Mouse (Mus musculus) midbrain, embryonic 14.5 days (tissue): ENCODE data around the gene Gm21103. TPM values are rescaled to one million over a fixed set of nuclear protein-coding genes. Genes with fewer than 3 reads are reported as not detected.
"Not testable (repeated sequence)": the region's sequence is repeated elsewhere in the genome, so short reads cannot be mapped to it uniquely, and the experiment has no call there.

Experiments
- ATAC-seq: fragments of 200-750 bp; cut with Nextera tagmentation; 2 replicates; pipeline ENCODE4 v1.8.0; 2017; ENCODE audit warnings: moderate number of reproducible peaks, moderate library complexity; ENCODE audit not compliant: low FRiP score, low TSS enrichment
- DNase-seq: peaks from one replicate; pipeline ENCODE4 v3.0.0-alpha.2; 2015
- H3K27ac ChIP-seq: fragments of 300-500 bp; sonication (generic); replicated peaks from 2 replicates; pipeline ENCODE4 v1.5.1; 2014; ENCODE audit warnings: mild to moderate bottlenecking, low read depth, low read length, moderate library complexity
- H3K27me3 ChIP-seq: fragments of 300-500 bp; sonication (generic); 2 replicates; pipeline ENCODE4 v1.6.1; 2014; ENCODE audit warnings: low read length, control low read depth, mixed read lengths; ENCODE audit not compliant: control insufficient read depth, insufficient read depth
- H3K36me3 ChIP-seq: fragments of 300-500 bp; sonication (generic); 2 replicates; pipeline ENCODE4 v1.6.1; 2014; ENCODE audit warnings: low read length, control low read depth; ENCODE audit not compliant: control insufficient read depth, insufficient read depth
- H3K4me1 ChIP-seq: fragments of 300-500 bp; sonication (generic); 2 replicates; pipeline ENCODE4 v1.6.1; 2014; ENCODE audit warnings: mild to moderate bottlenecking, antibody characterized with exemption, low read length, control low read depth; ENCODE audit not compliant: control insufficient read depth, insufficient read depth
- H3K4me2 ChIP-seq: fragments of 300-500 bp; sonication (generic); 2 replicates; pipeline ENCODE4 v1.6.1; 2014; ENCODE audit warnings: mild to moderate bottlenecking, low read length, moderate library complexity
- H3K4me3 ChIP-seq: fragments of 300-500 bp; sonication (generic); replicated peaks from 2 replicates; pipeline ENCODE4 v1.5.1; 2014; ENCODE audit warnings: low read depth, low read length
- H3K9ac ChIP-seq: fragments of 300-500 bp; sonication (generic); replicated peaks from 2 replicates; pipeline ENCODE4 v1.6.1; 2014; ENCODE audit warnings: mild to moderate bottlenecking, low read length, moderate library complexity
- H3K9me3 ChIP-seq: fragments of 300-500 bp; sonication (generic); 2 replicates; pipeline ENCODE4 v1.6.1; 2016; ENCODE audit warnings: low read length, control low read depth, mixed read lengths; ENCODE audit not compliant: control insufficient read depth
- WGBS: fragments of 180-500 bp; shearing (Covaris S2); extraction: QIAGEN DNeasy Blood & Tissue Kit; methylation state at CpG from one replicate; pipeline ENCODE4 v1.1.7; 2014; 5-methylcytosine and 5-hydroxymethylcytosine counted together
- polyA plus RNA-seq: library from polyadenylated mRNA; unstranded; fragments of >200 nt; fragmentation: Nextera tagmentation; extraction: Ambion mirVana; gene quantifications from 2 replicates; pipeline ENCODE4 v1.2.1, GENCODE M21; 2014

Gene Gm21103
- polyA plus RNA-seq: not detected in 2 replicates

- not testable (repeated sequence) for H3K27ac ChIP-seq, ATAC-seq, DNase-seq, H3K4me1 ChIP-seq, H3K4me2 ChIP-seq, H3K27me3 ChIP-seq, H3K9me3 ChIP-seq, H3K36me3 ChIP-seq, H3K4me3 ChIP-seq, H3K9ac ChIP-seq
- WGBS: 85% methylated on average over 2 of the region's 2 CpGs
Observed at GRCm38 (mm10) chr14:6304743-6305142, at the start of gene Gm21103. Gene Gm21103 (minus strand): TSS chr14:6304843.

DNA sequence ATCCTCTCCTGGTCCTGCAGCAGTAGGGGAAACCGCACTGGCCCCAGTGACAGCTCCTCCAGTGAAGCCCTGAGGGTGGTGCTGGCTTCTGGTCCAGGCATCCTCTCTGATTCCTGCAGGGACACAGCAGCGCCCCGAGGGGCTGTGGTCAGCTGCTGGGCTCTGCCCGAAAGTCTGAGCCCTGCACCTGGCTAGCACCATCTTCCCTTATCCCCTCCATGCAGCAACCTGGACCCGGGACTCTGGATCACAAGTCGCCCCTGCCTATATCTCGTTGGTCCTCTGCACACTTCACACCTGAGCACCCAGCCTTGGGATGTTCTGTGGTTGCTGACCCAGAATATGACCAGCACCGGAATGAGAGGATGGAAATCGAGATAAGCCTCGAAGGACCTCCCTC is 38.9 kb upstream of the Gm21103 start, which contains the start of gene Gm3618:
TSS of gene Gm3618 (minus strand) at position 101 of the 400 bp plus-strand sequence.
- not testable (repeated sequence) for H3K9ac ChIP-seq, ATAC-seq, H3K9me3 ChIP-seq, H3K27ac ChIP-seq, H3K27me3 ChIP-seq, H3K4me2 ChIP-seq, H3K4me1 ChIP-seq, DNase-seq, H3K36me3 ChIP-seq, H3K4me3 ChIP-seq
- no CpG with 5 or more reads among the region's 10 CpGs for WGBS

- H3K4me1 ChIP-seq, H3K27me3 ChIP-seq, H3K36me3 ChIP-seq, ATAC-seq, H3K9me3 ChIP-seq, H3K27ac ChIP-seq: not testable (repeated sequence)
- DNase-seq: peak; percentile 61
- WGBS: 2% methylated on average over 46 of the region's 57 CpGs
- Histone ChIP-seq H3K4me3 (peak within 1 kb of the TSS; percentile 46), H3K9ac (peak within 1 kb of the TSS; percentile 61), H3K4me2 (peak within 1 kb of the TSS; percentile 55)
Observed at GRCm38 (mm10) chr14:6286931-6287715, 17.5 kb downstream of the Gm21103 start, which contains the start of gene Gm3411. Gene Gm3411 (minus strand): TSS chr14:6287250.

Other genes starting within 250 kb of the Gm21103 start
- gene Gm6337, start 246.6 kb downstream of the Gm21103 start, polyA plus RNA-seq: not detected in 2 replicates
- gene Gm8206, start 210.9 kb downstream of the Gm21103 start, polyA plus RNA-seq: 7.0 and 7.1 TPM in 2 replicates
- 5.6 and 6.3 TPM in 2 replicates for gene Gm3468, start 196.2 kb downstream of the Gm21103 start, polyA plus RNA-seq
- not detected in 2 replicates for gene Gm3476, start 179.0 kb downstream of the Gm21103 start, polyA plus RNA-seq
- gene Gm21560, start 85.6 kb downstream of the Gm21103 start, polyA plus RNA-seq: not detected in 2 replicates
- gene Gm3411, start 17.6 kb downstream of the Gm21103 start, polyA plus RNA-seq: 8.0 and 8.8 TPM in 2 replicates
- not detected in 2 replicates for gene Gm3618, start 38.8 kb upstream of the Gm21103 start, polyA plus RNA-seq
- gene Gm16440, start 85.5 kb upstream of the Gm21103 start, polyA plus RNA-seq: not detected in 2 replicates
- gene Gm3591, start 107.6 kb upstream of the Gm21103 start, polyA plus RNA-seq: 7.2 and 10.7 TPM in 2 replicates
- not detected in 2 replicates for gene Gm3594, start 139.8 kb upstream of the Gm21103 start, polyA plus RNA-seq
- gene Gm8356, start 232.4 kb upstream of the Gm21103 start, polyA plus RNA-seq: not detected in 2 replicates